Mouse (Mus musculus) midbrain, embryonic 11.5 days (tissue): ENCODE data around the gene Pyroxd1. TPM values are rescaled to one million over a fixed set of nuclear protein-coding genes. Genes with fewer than 3 reads are reported as not detected.

Experiments
- ATAC-seq: fragments of 200-750 bp; cut with Nextera tagmentation; 2 replicates; pipeline ENCODE4 v1.8.0; 2017; ENCODE audit warnings: moderate TSS enrichment, moderate library complexity; ENCODE audit not compliant: low FRiP score
- DNase-seq: peaks from one replicate; pipeline ENCODE4 v3.0.0; 2015; ENCODE audit warnings: low spot score; ENCODE audit errors: missing footprints
- H3K27ac ChIP-seq: fragments of 300-500 bp; sonication (generic); 2 replicates; pipeline ENCODE4 v1.5.1; 2014; ENCODE audit warnings: low read depth, low read length
- H3K27me3 ChIP-seq: fragments of 300-500 bp; sonication (generic); 2 replicates; pipeline ENCODE4 v1.6.1; 2014; ENCODE audit warnings: mild to moderate bottlenecking, low read length, moderate library complexity, mixed read lengths; ENCODE audit not compliant: control insufficient read depth, insufficient read depth
- H3K36me3 ChIP-seq: fragments of 300-500 bp; sonication (generic); 2 replicates; pipeline ENCODE4 v1.6.1; 2014; ENCODE audit warnings: mild to moderate bottlenecking, low read length, moderate library complexity, mixed read lengths; ENCODE audit not compliant: control insufficient read depth, insufficient read depth
- H3K4me1 ChIP-seq: fragments of 300-500 bp; sonication (generic); 2 replicates; pipeline ENCODE4 v1.6.1; 2014; ENCODE audit warnings: low read length; ENCODE audit not compliant: control insufficient read depth, insufficient read depth
- H3K4me2 ChIP-seq: fragments of 300-500 bp; sonication (generic); 2 replicates; pipeline ENCODE4 v1.6.1; 2014; ENCODE audit warnings: mild to moderate bottlenecking, moderate library complexity
- H3K4me3 ChIP-seq: fragments of 300-500 bp; sonication (generic); 2 replicates; pipeline ENCODE4 v1.5.1; 2014; ENCODE audit warnings: low read depth, low read length
- H3K9ac ChIP-seq: fragments of 300-500 bp; sonication (generic); 2 replicates; pipeline ENCODE4 v1.6.1; 2014; ENCODE audit warnings: low read length
- H3K9me3 ChIP-seq: fragments of 300-500 bp; sonication (generic); 2 replicates; pipeline ENCODE4 v1.6.1; 2016; ENCODE audit warnings: low read length; ENCODE audit not compliant: control insufficient read depth
- WGBS: fragments of 180-500 bp; shearing (Covaris S2); extraction: QIAGEN DNeasy Blood & Tissue Kit; methylation state at CpG from one replicate; pipeline ENCODE4 v1.1.7; 2014; 5-methylcytosine and 5-hydroxymethylcytosine counted together
- polyA plus RNA-seq: library from polyadenylated mRNA; unstranded; fragments of >200 nt; fragmentation: Nextera tagmentation; extraction: Ambion mirVana; gene quantifications from 2 replicates; pipeline ENCODE4 v1.2.1, GENCODE M21; 2014

Gene Pyroxd1
- polyA plus RNA-seq, 1 experiment from 2014 or later = 24.6 TPM

DNA sequence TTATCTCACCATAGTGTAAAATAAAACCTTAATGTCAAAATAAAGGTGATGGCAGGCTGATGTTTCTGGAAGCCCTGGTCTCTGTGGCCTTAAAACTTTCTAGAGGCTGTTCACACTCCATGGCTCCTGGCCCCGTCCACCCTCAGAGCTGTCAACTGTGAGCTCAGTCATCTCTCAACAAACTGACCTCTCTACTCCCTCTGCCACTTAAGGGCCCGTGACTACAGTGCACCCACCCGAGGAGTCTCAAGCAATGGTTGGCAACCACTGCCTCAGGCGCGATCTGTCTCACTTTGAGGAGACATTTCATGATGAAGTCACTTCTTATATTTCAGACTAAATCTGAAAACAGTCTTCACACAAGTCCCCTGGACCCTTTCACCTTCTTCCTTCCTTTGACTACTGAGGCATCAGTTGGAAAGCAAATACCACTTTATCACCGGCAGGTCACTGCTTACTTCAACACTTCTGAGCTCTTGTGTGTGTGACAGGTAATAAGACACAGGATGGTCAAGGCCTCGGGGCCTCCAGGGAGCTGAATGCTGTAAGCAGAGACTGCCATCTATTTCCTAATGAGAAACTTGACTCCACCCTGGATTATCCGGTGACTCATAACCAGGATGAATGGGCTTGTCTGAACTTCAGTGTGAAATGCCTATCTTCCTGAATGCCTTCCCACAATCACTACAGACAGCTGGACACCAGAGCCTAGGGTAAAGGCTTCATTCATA, 20.5 kb downstream of the Pyroxd1 start:
- H3K4me2 ChIP-seq = no peak overlapping the region
- no peak overlapping the region for H3K4me3 ChIP-seq
- WGBS = 93% methylated on average over 8 of the region's 8 CpGs
- no peak overlapping the region for H3K9ac ChIP-seq
- H3K4me1 ChIP-seq = no peaks in the 10 kb centered on the region
- no peaks in the 10 kb centered on the region for H3K27me3 ChIP-seq
- no peak overlapping the region for H3K27ac ChIP-seq
- no peaks in the 10 kb centered on the region for H3K9me3 ChIP-seq
- no peak for ATAC-seq
- H3K36me3 ChIP-seq = no peaks in the 10 kb centered on the region; the same call in 1 of the 2 replicates
- no peak for DNase-seq

DNA sequence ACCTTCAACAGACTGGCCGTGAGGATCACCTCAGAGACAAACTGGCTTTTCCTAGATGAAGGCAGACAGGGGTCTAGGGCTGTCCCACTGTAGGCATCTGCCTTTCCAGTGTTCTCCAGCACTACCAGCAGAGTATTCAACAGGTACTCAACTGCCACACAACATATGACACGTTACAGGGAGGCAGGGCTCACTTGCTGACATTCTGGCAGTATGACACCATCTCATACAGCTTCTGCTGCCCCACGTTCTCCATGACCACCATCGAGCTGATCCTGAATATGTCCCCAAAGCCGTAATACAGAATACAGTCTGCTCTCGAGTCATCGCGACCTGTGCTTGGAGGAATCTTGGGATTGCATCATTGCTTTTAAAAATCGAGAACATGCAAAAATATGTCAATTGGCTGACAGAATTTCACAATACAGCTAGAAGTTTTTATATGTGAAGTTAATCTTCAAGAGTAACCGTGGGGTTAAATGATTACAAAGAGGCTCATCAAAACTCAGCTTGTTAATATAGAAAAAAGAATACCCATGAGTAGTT, 21.1 kb downstream of the Pyroxd1 start:
- Histone ChIP-seq H3K4me1 (no peaks in the 10 kb centered on the region), H3K9me3 (no peaks in the 10 kb centered on the region), H3K27me3 (no peaks in the 10 kb centered on the region), H3K9ac (no peak overlapping the region), H3K4me2 (no peak overlapping the region), H3K27ac (no peak overlapping the region), H3K4me3 (no peak overlapping the region), H3K36me3 (peaks cover under 1% of the 10 kb centered on the region; the same call in 1 of the 2 replicates)
- ATAC-seq = no peak
- peak; percentile 53 for DNase-seq
- WGBS = 95% methylated on average over 10 of the region's 10 CpGs

DNA sequence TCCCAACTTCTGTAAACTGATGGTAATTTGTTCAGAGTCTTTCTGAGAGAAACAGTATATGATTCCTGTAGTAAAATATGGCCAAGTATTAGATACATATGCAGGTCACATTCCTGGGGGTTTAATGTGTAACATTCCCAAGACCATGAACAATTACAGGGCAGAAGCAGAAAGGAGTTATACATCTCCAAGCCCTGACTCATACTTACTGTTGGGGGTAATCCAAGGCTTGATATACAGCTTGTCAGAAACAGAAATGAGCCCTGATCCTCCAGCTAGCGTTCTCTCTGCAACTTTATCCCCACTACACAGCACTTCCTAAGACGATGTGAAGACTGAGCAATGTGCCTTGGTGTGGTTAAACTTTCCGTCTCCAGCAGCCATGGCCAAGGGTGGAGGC, 22.1 kb downstream of the Pyroxd1 start:
- 91% methylated on average over 3 of the region's 3 CpGs for WGBS
- no peak for DNase-seq
- Histone ChIP-seq H3K9me3 (no peaks in the 10 kb centered on the region), H3K4me3 (no peak overlapping the region), H3K36me3 (peaks cover 4% of the 10 kb centered on the region; the same call in 1 of the 2 replicates), H3K27me3 (no peaks in the 10 kb centered on the region), H3K4me2 (no peak overlapping the region), H3K4me1 (no peaks in the 10 kb centered on the region), H3K9ac (no peak overlapping the region), H3K27ac (no peak overlapping the region)
- no peak for ATAC-seq

DNA sequence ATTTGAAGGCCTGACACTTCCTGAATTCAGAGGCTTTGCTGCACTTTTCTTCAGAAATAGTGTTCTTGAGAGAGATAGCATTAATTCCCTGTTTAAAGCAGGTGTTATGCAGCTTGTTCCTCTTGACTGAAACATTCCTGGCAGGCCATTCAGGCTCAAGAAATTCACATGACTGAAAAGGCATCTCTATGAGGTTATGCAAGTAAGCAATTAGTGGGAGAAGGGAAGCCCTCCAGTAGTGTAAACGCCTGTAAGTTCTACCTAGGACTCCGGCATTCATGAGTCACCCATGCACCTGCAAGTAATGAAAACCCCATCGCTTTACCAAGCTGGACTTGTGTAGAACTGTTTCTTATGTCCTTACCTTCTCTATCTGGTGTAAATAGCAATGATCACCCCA, 24.1 kb downstream of the Pyroxd1 start:
- Histone ChIP-seq H3K4me1 (no peaks in the 10 kb centered on the region), H3K4me2 (no peak overlapping the region), H3K9me3 (no peaks in the 10 kb centered on the region), H3K27ac (no peak overlapping the region), H3K36me3 (peaks cover 4% of the 10 kb centered on the region; the same call in 1 of the 2 replicates), H3K9ac (no peak overlapping the region), H3K4me3 (no peak overlapping the region), H3K27me3 (no peaks in the 10 kb centered on the region)
- ATAC-seq (no peak), DNase-seq (no peak)
- 93% methylated on average over 3 of the region's 3 CpGs for WGBS

DNA sequence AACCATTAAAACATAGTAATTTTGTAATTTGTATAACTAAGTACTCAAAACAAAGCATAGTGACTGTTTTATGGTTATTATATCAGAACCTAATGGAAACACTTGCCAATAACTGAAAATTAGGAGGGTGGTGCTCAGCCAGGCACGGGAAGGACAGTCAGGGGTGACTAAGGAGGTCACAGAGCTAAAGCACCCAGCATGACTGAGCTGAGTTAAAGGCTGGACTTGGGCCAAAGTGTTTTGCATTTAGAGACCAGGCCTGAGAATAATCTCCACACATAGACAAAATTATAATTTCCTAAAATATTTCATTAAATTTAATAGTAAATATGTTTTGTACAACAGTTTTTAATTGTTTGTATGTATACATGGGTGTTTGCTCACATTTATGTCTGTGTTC, 31.6 kb downstream of the Pyroxd1 start:
- DNase-seq (no peak), ATAC-seq (no peak)
- H3K9me3 ChIP-seq = no peaks in the 10 kb centered on the region
- 0 out of 2 replicates have a peak, but pooled peaks cover 2% of the 10 kb centered on the region for H3K36me3 ChIP-seq
- H3K9ac ChIP-seq = no peak overlapping the region
- H3K4me1 ChIP-seq = no peaks in the 10 kb centered on the region
- no peak overlapping the region for H3K27ac ChIP-seq
- H3K4me2 ChIP-seq = no peak overlapping the region
- H3K27me3 ChIP-seq = no peaks in the 10 kb centered on the region; the same call in 1 of the 2 replicates
- no peak overlapping the region for H3K4me3 ChIP-seq
- 81% methylated on average over 1 of the region's 1 CpGs for WGBS

DNA sequence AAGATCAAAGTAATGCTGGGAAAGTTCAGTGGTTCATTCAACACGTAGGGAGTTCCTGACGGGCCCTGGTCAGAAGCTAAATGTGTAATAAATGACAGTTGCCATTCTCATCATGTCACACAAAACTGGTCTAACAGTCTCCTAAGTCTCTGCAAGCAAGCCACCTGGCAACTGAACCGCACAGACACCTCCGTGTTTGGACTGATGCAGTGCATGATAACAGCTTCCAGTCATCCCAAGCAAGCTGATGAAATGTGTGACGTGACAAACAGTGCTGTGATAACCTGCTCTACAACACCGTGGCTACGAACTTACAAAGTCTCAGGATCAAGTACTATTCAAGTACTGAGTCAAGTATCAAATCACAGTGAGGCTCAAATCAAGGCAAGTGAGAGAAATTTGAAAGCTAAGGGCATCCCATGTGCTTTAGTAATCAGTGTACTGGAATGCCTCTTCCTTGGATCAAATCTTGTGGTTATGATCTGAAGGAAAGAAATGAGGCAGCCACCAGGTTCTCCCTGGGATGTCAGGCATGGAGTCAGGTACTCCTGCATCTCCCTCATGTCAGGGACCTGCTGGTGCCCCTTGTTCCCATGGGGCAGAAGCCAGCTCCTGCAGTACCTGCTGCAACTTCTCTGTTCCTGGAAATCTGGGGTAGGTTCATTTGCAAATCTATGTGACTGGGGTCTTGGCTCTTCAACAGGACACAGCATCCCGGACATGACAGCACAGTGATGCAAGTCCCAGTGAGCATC, 33.3 kb downstream of the Pyroxd1 start:
- H3K9ac ChIP-seq = no peak overlapping the region
- DNase-seq (peak; percentile 60), ATAC-seq (no peak)
- no peaks in the 10 kb centered on the region; the same call in 1 of the 2 replicates for H3K27me3 ChIP-seq
- no peaks in the 10 kb centered on the region for H3K4me1 ChIP-seq
- H3K4me3 ChIP-seq = no peak overlapping the region
- no peak overlapping the region for H3K27ac ChIP-seq
- H3K4me2 ChIP-seq = no peak overlapping the region
- H3K9me3 ChIP-seq = no peaks in the 10 kb centered on the region
- H3K36me3 ChIP-seq = 0 out of 2 replicates have a peak, but pooled peaks cover 2% of the 10 kb centered on the region
- 93% methylated on average over 8 of the region's 8 CpGs for WGBS

DNA sequence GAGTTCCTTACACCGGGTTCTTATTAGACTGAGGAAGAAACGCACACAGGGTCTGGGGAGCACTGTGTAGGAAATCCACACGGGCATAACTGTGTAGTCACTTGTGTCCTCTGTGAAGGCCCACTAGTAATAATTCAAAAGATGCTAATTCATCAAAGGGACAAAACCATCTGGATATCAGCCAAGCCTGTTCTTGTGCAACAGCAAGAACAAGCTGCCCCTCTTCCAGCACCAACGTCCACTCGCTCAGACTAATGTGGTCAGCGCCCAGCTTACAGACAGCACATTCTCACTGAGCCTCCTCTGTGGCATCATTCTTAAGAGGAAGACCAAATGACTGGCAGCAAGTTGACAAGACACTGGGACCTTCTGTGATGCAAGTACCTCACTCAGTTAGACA, 34.5 kb downstream of the Pyroxd1 start:
- 90% methylated on average over 6 of the region's 6 CpGs for WGBS
- Histone ChIP-seq H3K4me3 (no peak overlapping the region), H3K4me1 (no peaks in the 10 kb centered on the region), H3K27me3 (no peaks in the 10 kb centered on the region; the same call in 1 of the 2 replicates), H3K27ac (no peak overlapping the region), H3K36me3 (0 out of 2 replicates have a peak, but pooled peaks cover 2% of the 10 kb centered on the region), H3K9me3 (no peaks in the 10 kb centered on the region), H3K4me2 (no peak overlapping the region), H3K9ac (no peak overlapping the region)
- ATAC-seq = no peak
- DNase-seq = no peak

DNA sequence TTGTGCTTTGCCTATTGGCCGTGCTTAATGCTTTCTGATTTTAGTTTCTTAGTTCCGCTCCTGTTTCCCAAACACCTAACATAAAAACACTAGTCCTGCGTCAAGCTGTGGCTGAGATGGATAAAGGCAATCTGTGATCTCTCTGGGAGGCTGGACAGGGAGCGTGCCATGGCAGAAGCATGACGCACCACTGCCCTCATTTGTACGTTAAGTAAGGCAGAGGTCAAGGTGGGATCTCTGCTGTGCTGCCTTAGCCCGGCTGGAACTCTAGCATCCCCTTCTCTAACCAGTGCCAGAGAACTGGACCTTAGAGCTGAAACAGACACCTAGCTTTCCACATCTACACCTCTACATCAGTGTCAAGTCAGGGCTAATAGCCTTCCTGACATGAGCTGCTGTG, 36.2 kb downstream of the Pyroxd1 start:
- Histone ChIP-seq H3K4me1 (peaks cover 6% of the 10 kb centered on the region), H3K9ac (no peak overlapping the region), H3K36me3 (0 out of 2 replicates have a peak, but pooled peaks cover 2% of the 10 kb centered on the region), H3K4me3 (no peak overlapping the region), H3K4me2 (no peak overlapping the region), H3K27ac (no peak overlapping the region), H3K27me3 (no peaks in the 10 kb centered on the region; the same call in 1 of the 2 replicates), H3K9me3 (no peaks in the 10 kb centered on the region)
- ATAC-seq (no peak), DNase-seq (no peak)
- WGBS = 96% methylated on average over 7 of the region's 7 CpGs

DNA sequence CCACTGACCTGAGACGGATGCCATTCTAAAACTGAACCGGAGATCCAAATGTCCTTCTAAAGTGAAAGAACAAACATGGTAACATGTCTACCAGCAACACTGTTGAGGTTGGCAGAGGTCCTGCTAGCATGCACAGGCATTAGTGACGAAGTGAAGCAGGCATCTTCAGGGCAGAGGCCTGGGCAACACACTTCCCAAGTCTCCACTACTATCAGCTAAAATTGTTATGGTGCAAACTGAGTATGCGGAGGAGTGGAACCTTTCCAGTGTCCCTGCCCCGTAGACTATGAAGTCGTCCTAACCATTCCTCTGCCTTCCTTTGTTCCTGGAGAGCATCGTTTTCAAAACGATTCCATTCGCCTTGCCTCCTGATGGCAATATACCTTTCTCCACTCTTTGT, 39.1 kb downstream of the Pyroxd1 start:
- ATAC-seq = no peak

More for the DNA sequence above, 39.1 kb downstream of the Pyroxd1 start:
- Histone ChIP-seq H3K36me3 (no peaks in the 10 kb centered on the region), H3K9me3 (no peaks in the 10 kb centered on the region), H3K27me3 (no peaks in the 10 kb centered on the region; the same call in 1 of the 2 replicates), H3K9ac (no peak overlapping the region), H3K27ac (no peak overlapping the region), H3K4me2 (no peak overlapping the region), H3K4me1 (peaks cover 13% of the 10 kb centered on the region), H3K4me3 (no peak overlapping the region)
- 91% methylated on average over 9 of the region's 9 CpGs for WGBS
- DNase-seq = no peak
